Mouse (Mus musculus): ENCODE measurements around the gene Olfr153. TPM values are rescaled to one million over a fixed set of nuclear protein-coding genes. Genes with fewer than 3 reads are reported as not detected.
"Not testable (repeated sequence)": the region's sequence is repeated elsewhere in the genome, so short reads cannot be mapped to it uniquely, and the experiment has no call there.

The Olfr153 gene
- total RNA-seq (2021) = not detected
- long read RNA-seq, experiment 1 = 0 reads
- long read RNA-seq, experiment 2 = 0 reads

GRCm38 (mm10) chr2:87531496-87531895 lies at the start of gene Olfr153:
Olfr153 (plus strand) TSS chr2:87531796.
- DNase-seq (ENCODE audit: low spot score in 2 of 2) = no peak

DNA sequence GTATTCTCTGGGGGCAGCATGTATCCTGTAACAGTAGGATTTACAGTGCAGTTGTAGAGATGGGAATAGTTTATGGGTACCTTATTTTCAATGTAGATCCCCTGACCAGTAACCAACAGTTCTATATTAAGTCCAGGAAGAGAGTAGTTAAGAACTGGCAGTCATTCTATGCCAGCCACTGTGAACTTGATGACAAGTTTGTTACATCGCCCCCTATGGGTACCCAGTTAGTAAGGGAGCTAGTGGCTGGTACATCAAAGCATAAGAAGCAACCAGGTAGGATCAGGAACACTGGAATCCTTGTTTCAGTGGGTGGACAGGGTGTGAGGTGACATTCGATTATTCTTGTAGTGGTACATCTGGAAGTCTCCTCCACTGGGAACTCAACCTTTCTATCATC lies 49.3 kb upstream of the Olfr153 start:
- DNase-seq (ENCODE audit: low spot score in 2 of 2) = no peak

DNA sequence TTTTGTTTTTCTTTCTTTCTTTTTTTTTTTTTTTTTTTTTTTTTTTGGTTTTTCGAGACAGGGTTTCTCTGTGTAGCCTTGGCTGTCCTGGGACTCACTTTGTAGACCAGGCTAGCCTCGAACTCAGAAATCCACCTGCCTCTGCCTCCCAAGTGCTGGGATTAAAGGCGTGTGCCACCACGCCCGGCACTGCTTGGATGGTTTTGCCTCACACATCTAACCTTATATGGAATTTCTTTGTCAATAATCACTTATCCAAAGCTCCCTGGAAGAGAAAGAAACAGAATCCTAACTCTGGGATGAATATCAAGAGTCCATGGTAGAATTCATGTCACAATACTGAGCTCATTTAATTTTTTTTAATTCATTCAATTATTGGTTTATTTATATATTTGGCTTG lies 34.6 kb upstream of the Olfr153 start, which contains the start of gene Pramel7:
Gene Pramel7, minus strand, starts transcription at position 101 of the 400 bp plus-strand sequence.
- not testable (repeated sequence) for DNase-seq (ENCODE audit: low spot score in 2 of 2)

- no peak for DNase-seq (ENCODE audit: low spot score in 2 of 2)
Measured at GRCm38 (mm10) chr2:87506265-87506664, 25.3 kb upstream of the Olfr153 start, which contains the start of gene Pramel6. Pramel6 (plus strand) TSS chr2:87506565.

- DNase-seq (ENCODE audit: low spot score in 2 of 2) = no peak
Measured at GRCm38 (mm10) chr2:87515046-87515445, 16.6 kb upstream of the Olfr153 start.

- no peak for DNase-seq (ENCODE audit: low spot score in 2 of 2)
Measured at GRCm38 (mm10) chr2:87515457-87516060, 16.0 kb upstream of the Olfr153 start.

GRCm38 (mm10) chr2:87516581-87516980 lies 15.0 kb upstream of the Olfr153 start:
- DNase-seq (ENCODE audit: low spot score in 2 of 2) = no peak

GRCm38 (mm10) chr2:87520651-87521050 lies 10.9 kb upstream of the Olfr153 start:
- no peak for DNase-seq (ENCODE audit: low spot score in 2 of 2)

DNA sequence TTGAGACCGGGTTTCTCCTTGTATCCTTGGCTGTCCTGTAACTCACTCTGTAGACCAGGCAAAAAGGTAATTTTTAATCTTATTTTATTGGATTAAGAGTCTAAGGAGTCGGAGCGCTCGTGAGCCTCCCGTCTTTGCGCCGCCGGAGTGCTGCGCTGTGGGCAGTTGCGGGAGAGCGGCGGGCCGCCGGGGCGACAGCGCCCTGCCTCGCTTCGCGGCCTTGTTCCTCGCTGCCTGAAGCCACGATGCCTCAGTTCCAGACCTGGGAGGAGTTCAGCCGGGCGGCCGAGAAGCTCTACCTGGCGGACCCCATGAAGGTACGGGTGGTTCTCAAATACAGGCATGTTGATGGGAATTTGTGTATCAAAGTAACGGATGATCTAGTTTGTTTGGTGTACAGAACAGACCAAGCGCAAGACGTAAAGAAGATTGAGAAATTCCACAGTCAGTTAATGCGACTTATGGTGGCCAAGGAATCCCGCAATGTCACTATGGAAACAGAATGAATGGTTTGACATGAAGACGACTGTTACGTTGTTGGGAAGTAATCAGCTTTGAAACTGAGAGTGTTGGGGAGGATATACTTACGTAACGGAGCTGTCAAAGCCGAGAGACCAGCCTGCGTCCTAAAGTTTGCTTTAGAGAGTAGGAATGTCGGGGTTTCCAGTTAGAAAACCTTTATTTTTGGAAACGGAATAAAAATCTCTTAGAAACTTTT lies 5.5 kb upstream of the Olfr153 start:
- DNase-seq (ENCODE audit: low spot score in 2 of 2) = not testable (repeated sequence)

DNA sequence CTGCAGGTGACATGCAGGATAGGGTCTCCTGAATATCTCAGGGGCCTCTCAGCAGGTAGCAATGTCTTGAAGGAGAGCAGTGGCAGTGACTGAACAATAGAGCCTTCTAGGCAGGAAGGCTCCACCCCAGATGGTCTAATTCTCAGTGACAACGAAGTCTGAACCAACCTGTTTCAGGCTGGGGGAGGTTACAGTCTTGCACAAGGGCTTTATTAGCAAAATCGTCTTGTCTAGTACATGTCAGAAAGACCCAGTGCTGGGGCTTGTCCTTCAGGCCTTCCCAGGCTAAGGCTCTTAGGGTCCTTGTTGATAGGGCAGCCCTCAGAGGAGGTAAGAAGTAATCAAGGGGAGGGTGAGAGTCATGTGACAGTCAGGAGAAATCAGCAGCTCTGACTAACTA lies 3.2 kb downstream of the Olfr153 start:
- DNase-seq (ENCODE audit: low spot score in 2 of 2) = no peak

GRCm38 (mm10) chr2:87545442-87545841 lies 13.8 kb downstream of the Olfr153 start, which contains the start of gene Olfr1128:
Olfr1128 (minus strand) TSS chr2:87545542.
- no peak for DNase-seq (ENCODE audit: low spot score in 2 of 2)

DNA sequence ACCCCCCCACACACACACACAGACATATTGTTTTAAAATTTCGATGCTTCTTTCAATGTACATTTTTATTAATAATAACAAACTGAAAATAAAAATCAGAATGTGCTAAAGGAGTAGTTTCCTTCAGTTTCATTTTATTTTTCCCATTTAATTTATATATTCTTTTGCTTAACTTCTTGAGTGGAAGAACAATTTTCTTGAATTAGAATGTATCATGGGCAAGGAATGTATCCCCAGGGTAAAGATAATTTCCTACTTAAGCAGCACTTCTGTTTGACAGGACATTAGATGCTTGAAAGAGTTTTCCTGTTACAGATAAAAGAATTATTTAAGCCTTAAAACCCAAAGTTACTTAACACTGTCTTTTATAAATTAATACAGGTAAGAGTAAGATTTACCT lies 42.0 kb downstream of the Olfr153 start, which contains the start of gene Olfr1129:
Gene Olfr1129, plus strand, starts transcription at position 301 of the 400 bp plus-strand sequence.
- not testable (repeated sequence) for DNase-seq (ENCODE audit: low spot score in 2 of 2)

Other genes with a start within 250 kb of the Olfr153 start
- not detected for gene Olfr1118, start 224.2 kb upstream of the Olfr153 start, total RNA-seq (2021)
- gene Olfr1120, start 177.0 kb upstream of the Olfr153 start, total RNA-seq (2021) = not detected
- gene Olfr1121, start 161.9 kb upstream of the Olfr153 start, total RNA-seq (2021) = not detected
- gene Olfr1122, start 145.9 kb upstream of the Olfr153 start, total RNA-seq (2021) = under 1 TPM in 1 of 2 experiments, not detected in 1; 0.06 TPM
- gene Olfr1123, start 115.2 kb upstream of the Olfr153 start, total RNA-seq (2021) = not detected
- gene Olfr1124, start 101.5 kb upstream of the Olfr153 start, total RNA-seq (2021) = not detected
- not detected for gene Olfr1126, start 77.8 kb upstream of the Olfr153 start, total RNA-seq (2021)
- gene Pramel7, start 34.7 kb upstream of the Olfr153 start, total RNA-seq (2021) = not detected
- gene Pramel6, start 25.2 kb upstream of the Olfr153 start, total RNA-seq (2021) = not detected
- gene Olfr1128, start 13.7 kb downstream of the Olfr153 start, total RNA-seq (2021) = not detected
- gene Olfr1129, start 42.1 kb downstream of the Olfr153 start, total RNA-seq (2021) = not detected
- not detected for gene Olfr1130, start 74.4 kb downstream of the Olfr153 start, total RNA-seq (2021)
- not detected for gene Olfr1131, start 95.3 kb downstream of the Olfr153 start, total RNA-seq (2021)
- gene Olfr1132, start 105.7 kb downstream of the Olfr153 start, total RNA-seq (2021) = not detected
- gene Olfr1133, start 115.6 kb downstream of the Olfr153 start, total RNA-seq (2021) = not detected
- not detected for gene Olfr1134, start 126.7 kb downstream of the Olfr153 start, total RNA-seq (2021)
- gene Olfr1135, start 141.9 kb downstream of the Olfr153 start, total RNA-seq (2021) = not detected
- not detected for gene Olfr1136, start 162.2 kb downstream of the Olfr153 start, total RNA-seq (2021)
- gene Olfr1137, start 181.4 kb downstream of the Olfr153 start, total RNA-seq (2021) = not detected
- not detected for gene Olfr1138, start 208.2 kb downstream of the Olfr153 start, total RNA-seq (2021)
- gene Olfr1140, start 212.0 kb downstream of the Olfr153 start, total RNA-seq (2021) = not detected
- gene Olfr1141, start 222.2 kb downstream of the Olfr153 start, total RNA-seq (2021) = not detected
- not detected for gene Olfr152, start 247.7 kb downstream of the Olfr153 start, total RNA-seq (2021)

Data from adrenal gland, postnatal 4 days (tissue).